Mouse (Mus musculus) cerebellum, adult 8-10 months (tissue): ENCODE data around the gene Dusp27.

Experiments used
- DNase-seq: peaks from one replicate; pipeline ENCODE4 v3.0.0; 2022

Gene Dusp27

GRCm38 (mm10) chr1:166127719-166128118, at the start of gene Dusp27:
Gene Dusp27, minus strand, starts transcription at chr1:166127922.
- DNase-seq: no peak

GRCm38 (mm10) chr1:166173621-166174020, 45.9 kb upstream of the Dusp27 start:
- no peak for DNase-seq

GRCm38 (mm10) chr1:166172992-166173391, 45.3 kb upstream of the Dusp27 start:
- DNase-seq: no peak

- DNase-seq: no peak
Observed at GRCm38 (mm10) chr1:166170852-166171251, 43.1 kb upstream of the Dusp27 start.

GRCm38 (mm10) chr1:166169713-166170112, 42.0 kb upstream of the Dusp27 start:
- no peak for DNase-seq

GRCm38 (mm10) chr1:166168017-166168416, 40.3 kb upstream of the Dusp27 start:
- no peak for DNase-seq

GRCm38 (mm10) chr1:166167405-166167804, 39.7 kb upstream of the Dusp27 start:
- no peak for DNase-seq

- no peak for DNase-seq
Observed at GRCm38 (mm10) chr1:166165159-166165558, 37.4 kb upstream of the Dusp27 start.

- DNase-seq: no peak
Observed at GRCm38 (mm10) chr1:166164580-166164979, 36.9 kb upstream of the Dusp27 start.

- DNase-seq: peak; percentile 70
Observed at GRCm38 (mm10) chr1:166160569-166161445, 33.1 kb upstream of the Dusp27 start.

- DNase-seq: no peak
Observed at GRCm38 (mm10) chr1:166160111-166160510, 32.4 kb upstream of the Dusp27 start.

- no peak for DNase-seq
Observed at GRCm38 (mm10) chr1:166158664-166159063, 30.9 kb upstream of the Dusp27 start.

GRCm38 (mm10) chr1:166157712-166158111, 30.0 kb upstream of the Dusp27 start:
- no peak for DNase-seq

- DNase-seq: no peak
Observed at GRCm38 (mm10) chr1:166155113-166155494, 27.4 kb upstream of the Dusp27 start.

- DNase-seq: peak; percentile 73
Observed at GRCm38 (mm10) chr1:166154162-166155112, 26.7 kb upstream of the Dusp27 start.

- peak; percentile 80 for DNase-seq
Observed at GRCm38 (mm10) chr1:166153351-166154120, 25.8 kb upstream of the Dusp27 start.

- no peak for DNase-seq
Observed at GRCm38 (mm10) chr1:166152034-166152433, 24.3 kb upstream of the Dusp27 start.

- no peak for DNase-seq
Observed at GRCm38 (mm10) chr1:166151341-166151740, 23.6 kb upstream of the Dusp27 start.

GRCm38 (mm10) chr1:166150035-166150434, 22.3 kb upstream of the Dusp27 start:
- no peak for DNase-seq

GRCm38 (mm10) chr1:166149441-166149840, 21.7 kb upstream of the Dusp27 start:
- no peak for DNase-seq

- DNase-seq: no peak
Observed at GRCm38 (mm10) chr1:166147657-166148056, 19.9 kb upstream of the Dusp27 start.

- DNase-seq: no peak
Observed at GRCm38 (mm10) chr1:166146626-166147025, 18.9 kb upstream of the Dusp27 start.

- no peak for DNase-seq
Observed at GRCm38 (mm10) chr1:166142369-166142768, 14.6 kb upstream of the Dusp27 start.
